Mouse (Mus musculus) hindbrain, postnatal 0 days (tissue): ENCODE data around the gene Clcnka. TPM values are rescaled to one million over a fixed set of nuclear protein-coding genes. Genes with fewer than 3 reads are reported as not detected.

Source experiments
- ATAC-seq: fragments of 200-750 bp; cut with Nextera tagmentation; 2 replicates; pipeline ENCODE4 v1.8.0; 2017; ENCODE audit warnings: mild to moderate bottlenecking, moderate TSS enrichment, moderate library complexity
- DNase-seq: peaks from one replicate; pipeline ENCODE4 v3.0.0-alpha.2; 2015; ENCODE audit warnings: low spot score
- H3K27ac ChIP-seq: fragments of 300-500 bp; sonication (generic); 2 replicates; pipeline ENCODE4 v1.5.1; 2014; ENCODE audit warnings: mild to moderate bottlenecking
- H3K27me3 ChIP-seq: fragments of 300-500 bp; sonication (generic); 2 replicates; pipeline ENCODE4 v1.6.1; 2014; ENCODE audit warnings: low read length, mixed read lengths; ENCODE audit not compliant: insufficient read depth
- H3K36me3 ChIP-seq: fragments of 300-500 bp; sonication (generic); 2 replicates; pipeline ENCODE4 v1.6.1; 2014; ENCODE audit warnings: low read length, mixed read lengths; ENCODE audit not compliant: insufficient read depth
- H3K4me1 ChIP-seq: fragments of 300-500 bp; sonication (generic); 2 replicates; pipeline ENCODE4 v1.6.1; 2014; ENCODE audit warnings: antibody characterized with exemption, low read length, mixed read lengths; ENCODE audit not compliant: insufficient read depth
- H3K4me2 ChIP-seq: fragments of 300-500 bp; sonication (generic); 2 replicates; pipeline ENCODE4 v1.6.1; 2014; ENCODE audit warnings: low read depth, mild to moderate bottlenecking, low read length, moderate library complexity, mixed read lengths
- H3K4me3 ChIP-seq: fragments of 300-500 bp; sonication (generic); 2 replicates; pipeline ENCODE4 v1.5.1; 2014; ENCODE audit warnings: low read length
- H3K9ac ChIP-seq: fragments of 300-500 bp; sonication (generic); replicated peaks from 2 replicates; pipeline ENCODE4 v1.6.1; 2014; ENCODE audit warnings: mild to moderate bottlenecking, low read length, moderate library complexity, mixed read lengths
- H3K9me3 ChIP-seq: fragments of 300-500 bp; sonication (generic); 2 replicates; pipeline ENCODE4 v1.6.1; 2016; ENCODE audit warnings: low read length, mixed read lengths
- CTCF ChIP-seq: IDR thresholded peaks from 2 replicates; pipeline ENCODE4 v1.5.1; 2016; ENCODE audit warnings: antibody characterized with exemption, control low read depth, low read depth
- WGBS: fragments of 180-500 bp; shearing (Covaris S2); extraction: QIAGEN DNeasy Blood & Tissue Kit; methylation state at CpG from one replicate; pipeline ENCODE4 v1.1.7; 2014; 5-methylcytosine and 5-hydroxymethylcytosine counted together
- polyA plus RNA-seq: library from polyadenylated mRNA; unstranded; fragments of >200 nt; fragmentation: Nextera tagmentation; extraction: Ambion mirVana; gene quantifications from 2 replicates; pipeline ENCODE4 v1.2.1, GENCODE M21; 2015
- total RNA-seq: library from RNA; depleted of rRNA; stranded (reverse); fragments of >200 nt; gene quantifications from 2 replicates; pipeline ENCODE4 v1.2.3, GENCODE M21; 2014

Gene Clcnka
- total and polyA plus RNA-seq, 2 experiments from 2014 or later: 0.95 to 1.2 TPM

- peak; percentile 31 for TF ChIP-seq CTCF
- H3K9me3 ChIP-seq: no peaks in the 10 kb centered on the region
- no peak for ATAC-seq
- H3K9ac ChIP-seq: 0 out of 2 replicates have a peak overlapping the region, but pooled peaks have one; percentile 13
- DNase-seq: no peak
- no peaks in the 10 kb centered on the region for H3K4me1 ChIP-seq
- H3K4me2 ChIP-seq: peak overlapping the region; percentile 49
- peak overlapping the region; percentile 16; the same call in 1 of the 2 replicates for H3K4me3 ChIP-seq
- WGBS: 11% methylated on average over 25 of the region's 25 CpGs
- H3K27me3 ChIP-seq: peaks cover 18% of the 10 kb centered on the region
- H3K27ac ChIP-seq: no peak overlapping the region
- H3K36me3 ChIP-seq: 0 out of 2 replicates have a peak, but pooled peaks cover 5% of the 10 kb centered on the region
Observed at GRCm38 (mm10) chr4:141382406-141382805, 16.1 kb downstream of the Clcnka start.

GRCm38 (mm10) chr4:141379674-141380073 lies 18.9 kb downstream of the Clcnka start:
- H3K4me3 ChIP-seq: no peak overlapping the region
- H3K4me1 ChIP-seq: no peaks in the 10 kb centered on the region
- no peak for TF ChIP-seq CTCF
- no peak for DNase-seq
- no peak overlapping the region for H3K9ac ChIP-seq
- ATAC-seq: no peak
- H3K27me3 ChIP-seq: peaks cover 15% of the 10 kb centered on the region
- H3K4me2 ChIP-seq: no peak overlapping the region
- H3K9me3 ChIP-seq: no peaks in the 10 kb centered on the region
- H3K27ac ChIP-seq: no peak overlapping the region
- 0 out of 2 replicates have a peak, but pooled peaks cover 5% of the 10 kb centered on the region for H3K36me3 ChIP-seq
- WGBS: 36% methylated on average over 8 of the region's 8 CpGs

GRCm38 (mm10) chr4:141372426-141372825 lies 26.1 kb downstream of the Clcnka start:
- no peak for TF ChIP-seq CTCF
- H3K9ac ChIP-seq: no peak overlapping the region
- no peaks in the 10 kb centered on the region for H3K27me3 ChIP-seq
- DNase-seq (no peak), ATAC-seq (no peak)
- H3K9me3 ChIP-seq: no peaks in the 10 kb centered on the region
- 89% methylated on average over 5 of the region's 5 CpGs for WGBS
- H3K4me3 ChIP-seq: no peak overlapping the region
- no peak overlapping the region for H3K27ac ChIP-seq
- H3K4me2 ChIP-seq: no peak overlapping the region
- H3K4me1 ChIP-seq: no peaks in the 10 kb centered on the region
- H3K36me3 ChIP-seq: no peaks in the 10 kb centered on the region

- no peaks in the 10 kb centered on the region for H3K9me3 ChIP-seq
- H3K9ac ChIP-seq: peak within 1 kb of the TSS; percentile 77
- H3K27me3 ChIP-seq: no peaks in the 10 kb centered on the region
- no peak within 1 kb of the TSS; the same call in 1 of the 2 replicates for H3K27ac ChIP-seq
- H3K4me2 ChIP-seq: peak within 1 kb of the TSS; percentile 92
- no peak for TF ChIP-seq CTCF
- ATAC-seq (peak; percentile 50), DNase-seq (peak; percentile 70)
- under 1% methylated on average over 56 of the region's 71 CpGs for WGBS
- H3K4me1 ChIP-seq: no peaks in the 10 kb centered on the region
- peak within 1 kb of the TSS; percentile 63 for H3K4me3 ChIP-seq
- no peaks in the 10 kb centered on the region for H3K36me3 ChIP-seq
Observed at GRCm38 (mm10) chr4:141367997-141368791, 30.3 kb downstream of the Clcnka start, which contains the start of gene Fam131c. Gene Fam131c, plus strand, starts transcription at chr4:141368220.

GRCm38 (mm10) chr4:141365876-141366275 lies 32.6 kb downstream of the Clcnka start:
- no peak overlapping the region for H3K4me2 ChIP-seq
- H3K27ac ChIP-seq: no peak overlapping the region
- H3K4me3 ChIP-seq: no peak overlapping the region
- H3K4me1 ChIP-seq: no peaks in the 10 kb centered on the region
- H3K27me3 ChIP-seq: no peaks in the 10 kb centered on the region
- H3K36me3 ChIP-seq: no peaks in the 10 kb centered on the region
- no peak for ATAC-seq
- DNase-seq: no peak
- WGBS: 64% methylated on average over 7 of the region's 7 CpGs
- H3K9me3 ChIP-seq: no peaks in the 10 kb centered on the region
- no peak for TF ChIP-seq CTCF
- no peak overlapping the region for H3K9ac ChIP-seq

DNA sequence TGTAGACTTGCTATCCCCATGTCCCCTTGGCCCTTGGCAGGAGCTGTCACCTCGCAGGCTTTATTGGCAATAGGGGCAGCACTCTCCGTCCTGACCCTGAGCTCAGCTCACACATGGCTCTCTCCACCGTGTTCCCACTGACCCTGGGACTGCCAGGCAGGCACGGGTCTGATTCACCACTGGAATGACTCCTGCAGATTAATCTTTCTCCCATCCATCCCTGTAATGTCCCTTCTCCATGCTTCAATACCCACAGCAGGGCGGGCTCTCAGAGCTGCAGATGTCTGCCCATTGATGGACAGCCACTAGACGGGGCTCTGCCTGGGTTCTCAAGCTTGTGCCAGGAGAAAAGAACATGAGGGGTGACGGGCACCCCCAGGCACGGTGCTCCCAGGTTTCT lies 33.4 kb downstream of the Clcnka start:
- H3K9me3 ChIP-seq: no peaks in the 10 kb centered on the region
- ATAC-seq (no peak), DNase-seq (no peak)
- TF ChIP-seq CTCF: no peak
- no peak overlapping the region for H3K9ac ChIP-seq
- H3K4me3 ChIP-seq: no peak overlapping the region
- H3K27me3 ChIP-seq: no peaks in the 10 kb centered on the region
- H3K36me3 ChIP-seq: no peaks in the 10 kb centered on the region
- no peaks in the 10 kb centered on the region for H3K4me1 ChIP-seq
- no peak overlapping the region for H3K4me2 ChIP-seq
- no peak overlapping the region for H3K27ac ChIP-seq
- 43% methylated on average over 8 of the region's 8 CpGs for WGBS

- H3K9ac ChIP-seq: no peak overlapping the region
- peak; percentile 96 for TF ChIP-seq CTCF
- ATAC-seq: 0 out of 2 replicates have a peak, but pooled peaks have one; percentile 41
- H3K9me3 ChIP-seq: no peaks in the 10 kb centered on the region
- no peaks in the 10 kb centered on the region for H3K27me3 ChIP-seq
- peak; percentile 92 for DNase-seq
- no peak overlapping the region for H3K4me2 ChIP-seq
- 29% methylated on average over 11 of the region's 11 CpGs for WGBS
- H3K4me1 ChIP-seq: no peaks in the 10 kb centered on the region
- H3K4me3 ChIP-seq: no peak overlapping the region
- no peaks in the 10 kb centered on the region for H3K36me3 ChIP-seq
- no peak overlapping the region for H3K27ac ChIP-seq
Observed at GRCm38 (mm10) chr4:141362937-141363548, 35.5 kb downstream of the Clcnka start.
